Mouse (Mus musculus): ENCODE data around the gene Plxdc1. TPM values are rescaled to one million over a fixed set of nuclear protein-coding genes. Genes with fewer than 3 reads are reported as not detected.
"Not testable (repeated sequence)": the region's sequence is repeated elsewhere in the genome, so short reads cannot be mapped to it uniquely, and the experiment has no call there.

Gene Plxdc1
- total and polyA plus RNA-seq, 2 experiments from 2014 or later: 1.5 to 3.5 TPM

GRCm38 (mm10) chr11:97952367-97953006 is 33.8 kb downstream of the Plxdc1 start:
- 77% methylated on average over 1 of the region's 1 CpGs for WGBS
- Histone ChIP-seq H3K4me2 (ENCODE audit: low read depth) (no peak overlapping the region), H3K4me1 (ENCODE audit: insufficient read depth) (no peaks in the 10 kb centered on the region), H3K36me3 (ENCODE audit: insufficient read depth) (no peaks in the 10 kb centered on the region), H3K27me3 (ENCODE audit: insufficient read depth, low read length) (no peaks in the 10 kb centered on the region), H3K4me3 (ENCODE audit: low read depth, low read length) (no peak overlapping the region), H3K9me3 (ENCODE audit: low read length) (no peaks in the 10 kb centered on the region), H3K9ac (no peak overlapping the region), H3K27ac (ENCODE audit: low read depth, low read length) (no peak overlapping the region)
- TF ChIP-seq CTCF (IDR thresholded peaks at IDR 0.05; ENCODE audit: low read depth): no peak
- DNase-seq (no peak), ATAC-seq (no peak)

GRCm38 (mm10) chr11:97949703-97950475 is 36.4 kb downstream of the Plxdc1 start:
- Histone ChIP-seq H3K4me2 (ENCODE audit: low read depth) (no peak overlapping the region), H3K36me3 (ENCODE audit: insufficient read depth) (no peaks in the 10 kb centered on the region), H3K4me3 (ENCODE audit: low read depth, low read length) (no peak overlapping the region), H3K27me3 (ENCODE audit: insufficient read depth, low read length) (no peaks in the 10 kb centered on the region), H3K27ac (ENCODE audit: low read depth, low read length) (0 out of 2 replicates have a peak overlapping the region, but pooled peaks have one; percentile 50), H3K9ac (no peak overlapping the region), H3K9me3 (ENCODE audit: low read length) (no peaks in the 10 kb centered on the region), H3K4me1 (ENCODE audit: insufficient read depth) (no peaks in the 10 kb centered on the region)
- 25% methylated on average over 20 of the region's 20 CpGs for WGBS
- ATAC-seq (no peak), DNase-seq (peak; percentile 39)
- no peak for TF ChIP-seq CTCF (IDR thresholded peaks at IDR 0.05; ENCODE audit: low read depth)

GRCm38 (mm10) chr11:97947426-97947825 is 38.8 kb downstream of the Plxdc1 start:
- Histone ChIP-seq H3K27me3 (ENCODE audit: insufficient read depth, low read length) (no peaks in the 10 kb centered on the region), H3K4me3 (ENCODE audit: low read depth, low read length) (no peak overlapping the region), H3K4me1 (ENCODE audit: insufficient read depth) (no peaks in the 10 kb centered on the region), H3K9ac (no peak overlapping the region), H3K36me3 (ENCODE audit: insufficient read depth) (no peaks in the 10 kb centered on the region), H3K27ac (ENCODE audit: low read depth, low read length) (no peak overlapping the region), H3K4me2 (ENCODE audit: low read depth) (no peak overlapping the region), H3K9me3 (ENCODE audit: low read length) (no peaks in the 10 kb centered on the region)
- WGBS: 14% methylated on average over 7 of the region's 7 CpGs
- no peak for ATAC-seq
- TF ChIP-seq CTCF (IDR thresholded peaks at IDR 0.05; ENCODE audit: low read depth): peak; percentile 64
- no peak for DNase-seq

GRCm38 (mm10) chr11:97945738-97946289 is 40.4 kb downstream of the Plxdc1 start:
- DNase-seq; H3K27me3 ChIP-seq (ENCODE audit: insufficient read depth, low read length); H3K36me3 ChIP-seq (ENCODE audit: insufficient read depth); H3K9me3 ChIP-seq (ENCODE audit: low read length); H3K4me2 ChIP-seq (ENCODE audit: low read depth); H3K4me1 ChIP-seq (ENCODE audit: insufficient read depth); H3K4me3 ChIP-seq (ENCODE audit: low read depth, low read length); H3K27ac ChIP-seq (ENCODE audit: low read depth, low read length); H3K9ac ChIP-seq; ATAC-seq: not testable (repeated sequence)
- WGBS: 94% methylated on average over 7 of the region's 7 CpGs

- no peak for DNase-seq
- Histone ChIP-seq H3K4me1 (ENCODE audit: insufficient read depth) (no peaks in the 10 kb centered on the region), H3K4me2 (ENCODE audit: low read depth) (no peak overlapping the region), H3K9ac (no peak overlapping the region), H3K27ac (ENCODE audit: low read depth, low read length) (no peak overlapping the region), H3K36me3 (ENCODE audit: insufficient read depth) (no peaks in the 10 kb centered on the region), H3K4me3 (ENCODE audit: low read depth, low read length) (no peak overlapping the region), H3K27me3 (ENCODE audit: insufficient read depth, low read length) (no peaks in the 10 kb centered on the region), H3K9me3 (ENCODE audit: low read length) (no peaks in the 10 kb centered on the region)
- WGBS: 73% methylated on average over 10 of the region's 10 CpGs
- no peak for TF ChIP-seq CTCF (IDR thresholded peaks at IDR 0.05; ENCODE audit: low read depth)
- ATAC-seq: no peak
Measured at GRCm38 (mm10) chr11:97945031-97945430, 41.2 kb downstream of the Plxdc1 start.

GRCm38 (mm10) chr11:97943256-97943655 is 43.0 kb downstream of the Plxdc1 start:
- no peak overlapping the region for H3K4me2 ChIP-seq (ENCODE audit: low read depth)
- no peak for TF ChIP-seq CTCF (IDR thresholded peaks at IDR 0.05; ENCODE audit: low read depth)
- no peaks in the 10 kb centered on the region for H3K9me3 ChIP-seq (ENCODE audit: low read length)
- WGBS: 81% methylated on average over 5 of the region's 5 CpGs
- ATAC-seq (no peak), DNase-seq (no peak)
- no peak overlapping the region for H3K4me3 ChIP-seq (ENCODE audit: low read depth, low read length)
- no peaks in the 10 kb centered on the region for H3K27me3 ChIP-seq (ENCODE audit: insufficient read depth, low read length)
- H3K27ac ChIP-seq (ENCODE audit: low read depth, low read length): no peak overlapping the region
- no peaks in the 10 kb centered on the region for H3K36me3 ChIP-seq (ENCODE audit: insufficient read depth)
- no peak overlapping the region for H3K9ac ChIP-seq
- no peaks in the 10 kb centered on the region for H3K4me1 ChIP-seq (ENCODE audit: insufficient read depth)
